Mouse (Mus musculus): ENCODE results near the gene Golt1b.

- TF ChIP-seq POLR2A (IDR thresholded peaks at IDR 0.05; ENCODE audit: borderline replicate concordance, low read depth, low read length) (no peak), CTCF (IDR thresholded peaks at IDR 0.05; ENCODE audit: low read depth, low read length) (no peak)
These were observed 17.5 kb upstream of the Golt1b start for GRCm38 (mm10) chr6:142369568-142369967.
